Mouse (Mus musculus) CD4-positive, CD25-positive, alpha-beta regulatory T cell, adult 4 months (primary cell): ENCODE data around the gene Rasgrp2. TPM values are rescaled to one million over a fixed set of nuclear protein-coding genes. Genes with fewer than 3 reads are reported as not detected.

Source experiments
- ATAC-seq: one replicate; pipeline ENCODE4 v1.8.0; 2017
- polyA plus RNA-seq, 2 experiments: library from polyadenylated mRNA; unstranded; fragments of 100-300 nt; shearing (Covaris generic); gene quantifications; one replicate each; pipeline ENCODE4 v1.2.1; 2017

The Rasgrp2 gene
- polyA plus RNA-seq, 2 experiments from 2014 or later, result 80.3 to 117 TPM

GRCm38 (mm10) chr19:6428501-6429200 lies 29.5 kb downstream of the Rasgrp2 start:
- no peak for ATAC-seq

- no peak for ATAC-seq
Measured at GRCm38 (mm10) chr19:6443016-6443415, 43.9 kb downstream of the Rasgrp2 start.

- no peak for ATAC-seq
Measured at GRCm38 (mm10) chr19:6445761-6446423, 46.8 kb downstream of the Rasgrp2 start.

GRCm38 (mm10) chr19:6446736-6447437 lies 47.7 kb downstream of the Rasgrp2 start:
- no peak for ATAC-seq

GRCm38 (mm10) chr19:6448752-6449151 lies 49.6 kb downstream of the Rasgrp2 start:
- ATAC-seq, result no peak

GRCm38 (mm10) chr19:6449841-6450240 lies 50.7 kb downstream of the Rasgrp2 start:
- no peak for ATAC-seq

GRCm38 (mm10) chr19:6452030-6452494 lies 52.9 kb downstream of the Rasgrp2 start:
- ATAC-seq, result peak; percentile 90

GRCm38 (mm10) chr19:6452672-6453310 lies 53.7 kb downstream of the Rasgrp2 start:
- no peak for ATAC-seq

- ATAC-seq, result no peak
Measured at GRCm38 (mm10) chr19:6453349-6453748, 54.2 kb downstream of the Rasgrp2 start.

GRCm38 (mm10) chr19:6454041-6454720 lies 55.0 kb downstream of the Rasgrp2 start:
- ATAC-seq, result no peak

- no peak for ATAC-seq
Measured at GRCm38 (mm10) chr19:6459504-6459903, 60.4 kb downstream of the Rasgrp2 start.

GRCm38 (mm10) chr19:6462841-6463240 lies 63.7 kb downstream of the Rasgrp2 start:
- ATAC-seq, result no peak

- ATAC-seq, result no peak
Measured at GRCm38 (mm10) chr19:6464306-6465071, 65.3 kb downstream of the Rasgrp2 start.

Other genes with a start within 250 kb of the Rasgrp2 start
- under 1 TPM in 1 of 2 experiments, not detected in 1; 0.90 TPM for gene Majin, start 215.0 kb upstream of the Rasgrp2 start, polyA plus RNA-seq
- not detected for gene Gpha2, start 173.0 kb upstream of the Rasgrp2 start, polyA plus RNA-seq
- gene Ppp2r5b, start 163.5 kb upstream of the Rasgrp2 start, polyA plus RNA-seq, result 1 to 10 TPM; 1.2 to 1.6 TPM
- gene Atg2a, start 157.7 kb upstream of the Rasgrp2 start, polyA plus RNA-seq, result 10 to 100 TPM; 10.4 to 14.7 TPM
- gene Ehd1, start 122.6 kb upstream of the Rasgrp2 start, polyA plus RNA-seq, result 10 to 100 TPM in 1 of 2 experiments, 1 to 10 TPM in 1; 6.4 to 22.8 TPM
- gene Cdc42bpg, start 92.9 kb upstream of the Rasgrp2 start, polyA plus RNA-seq, result under 1 TPM; 0.07 to 0.13 TPM
- gene Men1, start 64.4 kb upstream of the Rasgrp2 start, polyA plus RNA-seq, result 10 to 100 TPM; 16.9 to 32.1 TPM
- gene Map4k2, start 58.2 kb upstream of the Rasgrp2 start, polyA plus RNA-seq, result 100 to 1,000 TPM in 1 of 2 experiments, 10 to 100 TPM in 1; 77.5 to 135 TPM
- 10 to 100 TPM; 55.3 to 56.7 TPM for gene Sf1, start 35.6 kb upstream of the Rasgrp2 start, polyA plus RNA-seq
- 10 to 100 TPM in 1 of 2 experiments, 1 to 10 TPM in 1; 2.0 to 14.2 TPM for gene Pygm, start 14.9 kb upstream of the Rasgrp2 start, polyA plus RNA-seq
- gene Nrxn2, start 19.4 kb downstream of the Rasgrp2 start, polyA plus RNA-seq, result not detected
- gene Slc22a12, start 143.7 kb downstream of the Rasgrp2 start, polyA plus RNA-seq, result not detected